Mouse (Mus musculus): ENCODE measurements around the gene C77080. TPM values are rescaled to one million over a fixed set of nuclear protein-coding genes. Genes with fewer than 3 reads are reported as not detected.

Gene C77080
- polyA plus RNA-seq (2012; rRNA removed): 4.0 and 4.2 TPM in 2 replicates

GRCm38 (mm10) chr4:129261196-129261595 lies at the start of gene C77080:
Gene C77080 (minus strand): TSS chr4:129261404.

GRCm38 (mm10) chr4:129287472-129287981 lies 26.3 kb upstream of the C77080 start, which contains the start of gene Sync:
Gene Sync (plus strand): TSS chr4:129287617.

GRCm38 (mm10) chr4:129189542-129190519 lies 71.4 kb downstream of the C77080 start, which contains the start of the genes S100pbp and Yars:
Gene S100pbp (minus strand): TSS chr4:129189727.
Gene Yars (plus strand): TSS chr4:129189760.

Other genes starting within 250 kb of the C77080 start
- 12.7 and 14.0 TPM in 2 replicates for gene Rnf19b, start 203.1 kb downstream of the C77080 start, polyA plus RNA-seq (2012; rRNA removed)
- gene Tmem54, start 155.9 kb downstream of the C77080 start, polyA plus RNA-seq (2012; rRNA removed): 0.08 and 0.26 TPM in 2 replicates
- 0.97 and 1.1 TPM in 2 replicates for gene Hpca, start 139.4 kb downstream of the C77080 start, polyA plus RNA-seq (2012; rRNA removed)
- 0.29 and 0.31 TPM in 2 replicates for gene Fndc5, start 124.4 kb downstream of the C77080 start, polyA plus RNA-seq (2012; rRNA removed)
- 10.8 and 13.9 TPM in 2 replicates for gene S100pbp, start 71.7 kb downstream of the C77080 start, polyA plus RNA-seq (2012; rRNA removed)
- gene Yars, start 71.6 kb downstream of the C77080 start, polyA plus RNA-seq (2012; rRNA removed): 28.1 and 30.4 TPM in 2 replicates
- 0.02 and 0.03 TPM in 2 replicates for gene Sync, start 26.2 kb upstream of the C77080 start, polyA plus RNA-seq (2012; rRNA removed)
- 41.9 and 43.1 TPM in 2 replicates for gene Rbbp4, start 74.0 kb upstream of the C77080 start, polyA plus RNA-seq (2012; rRNA removed)
- gene Zbtb8os, start 74.3 kb upstream of the C77080 start, polyA plus RNA-seq (2012; rRNA removed): 32.4 and 33.6 TPM in 2 replicates
- gene Zbtb8a, start 116.7 kb upstream of the C77080 start, polyA plus RNA-seq (2012; rRNA removed): 2.6 TPM in 2 replicates
- 1.6 and 1.8 TPM in 2 replicates for gene Zbtb8b, start 179.4 kb upstream of the C77080 start, polyA plus RNA-seq (2012; rRNA removed)
- gene Bsdc1, start 200.2 kb upstream of the C77080 start, polyA plus RNA-seq (2012; rRNA removed): 28.2 and 28.8 TPM in 2 replicates
- not detected in 2 replicates for gene Tssk3, start 229.6 kb upstream of the C77080 start, polyA plus RNA-seq (2012; rRNA removed)
- gene Fam229a, start 229.8 kb upstream of the C77080 start, polyA plus RNA-seq (2012; rRNA removed): 0.38 and 0.53 TPM in 2 replicates

Measured in liver, embryonic 18 days (tissue).